Mouse (Mus musculus) ES-CJ7 (cell line): ENCODE results near the gene Fxyd1.

Experiments
- DNase-seq: peaks from one replicate; pipeline ENCODE4 v3.0.0; 2011; ENCODE audit warnings: low read depth, low spot score

The Fxyd1 gene

GRCm38 (mm10) chr7:31077885-31078445 is 21.0 kb upstream of the Fxyd1 start:
- peak; percentile 80 for DNase-seq

GRCm38 (mm10) chr7:31077470-31077869 is 20.5 kb upstream of the Fxyd1 start:
- DNase-seq: no peak

- no peak for DNase-seq
These were observed 19.5 kb upstream of the Fxyd1 start, which contains the start of gene Fxyd3 for GRCm38 (mm10) chr7:31076492-31076891. Fxyd3 (minus strand) TSS chr7:31076704.

GRCm38 (mm10) chr7:31074713-31075069 is 17.7 kb upstream of the Fxyd1 start:
- DNase-seq: no peak

- DNase-seq: no peak
These were observed 17.2 kb upstream of the Fxyd1 start for GRCm38 (mm10) chr7:31074061-31074712.

GRCm38 (mm10) chr7:31073546-31073945 is 16.5 kb upstream of the Fxyd1 start:
- no peak for DNase-seq

- DNase-seq: peak; percentile 42
These were observed 15.3 kb upstream of the Fxyd1 start for GRCm38 (mm10) chr7:31072326-31072725.

- no peak for DNase-seq
These were observed 13.3 kb upstream of the Fxyd1 start for GRCm38 (mm10) chr7:31070324-31070723.

GRCm38 (mm10) chr7:31069491-31069890 is 12.5 kb upstream of the Fxyd1 start:
- peak; percentile 43 for DNase-seq

GRCm38 (mm10) chr7:31067836-31068235 is 10.8 kb upstream of the Fxyd1 start:
- DNase-seq: peak; percentile 31

- DNase-seq: no peak
These were observed 6.1 kb upstream of the Fxyd1 start for GRCm38 (mm10) chr7:31063074-31063560.

- DNase-seq: no peak
These were observed 3.6 kb upstream of the Fxyd1 start for GRCm38 (mm10) chr7:31060621-31061010.

- DNase-seq: no peak
These were observed 3.1 kb upstream of the Fxyd1 start for GRCm38 (mm10) chr7:31059919-31060620.

- peak; percentile 81 for DNase-seq
These were observed 2.1 kb upstream of the Fxyd1 start, which contains the start of gene Lgi4 for GRCm38 (mm10) chr7:31059108-31059507. Lgi4 (plus strand) TSS chr7:31059342.

GRCm38 (mm10) chr7:31058211-31058610 is 1.2 kb upstream of the Fxyd1 start:
- DNase-seq: no peak

- no peak for DNase-seq
These were observed 731 bp upstream of the Fxyd1 start for GRCm38 (mm10) chr7:31057730-31058129.

GRCm38 (mm10) chr7:31056448-31056847 is 551 bp downstream of the Fxyd1 start:
- DNase-seq: no peak

GRCm38 (mm10) chr7:31055883-31056282 is 1.1 kb downstream of the Fxyd1 start:
- DNase-seq: no peak

GRCm38 (mm10) chr7:31055354-31055824 is 1.6 kb downstream of the Fxyd1 start:
- no peak for DNase-seq

GRCm38 (mm10) chr7:31054661-31055320 is 2.2 kb downstream of the Fxyd1 start:
- no peak for DNase-seq

GRCm38 (mm10) chr7:31053882-31054447 is 3.0 kb downstream of the Fxyd1 start:
- DNase-seq: no peak
